ENCODE assay signal across 8 mouse cellular contexts in genomic region chr16:25426261-25426660, GRCm38 (mm10).
A peak's percentile ranks its signal among the peaks of the same experiment; 100 is the strongest.
DNase-seq lines count a peak whose midpoint lies in the region; ATAC-seq and TF ChIP-seq lines count a peak whose summit lies in the region.

No protein-coding gene starts in this region.

- H3K27ac ChIP-seq in intestine, embryonic 15.5 days: no peak overlapping the region
- H3K27ac ChIP-seq in intestine, postnatal 0 days (ENCODE audit: low read depth, low read length): no peak overlapping the region

- ATAC-seq in intestine, embryonic 15.5 days: 0 out of 2 replicates have a peak, but pooled peaks have one; percentile 66
- no peak for ATAC-seq in intestine, postnatal 0 days
- peak; percentile 92 for ATAC-seq in common myeloid progenitor, adult 5-6 weeks (replicated peaks; ENCODE audit: low read depth, poor library complexity, severe bottlenecking)

- H3K27me3 ChIP-seq in intestine, embryonic 15.5 days (replicated peaks): no peaks in the 10 kb centered on the region
- H3K27me3 ChIP-seq in intestine, postnatal 0 days (replicated peaks; ENCODE audit: control insufficient read depth, insufficient read depth, low read length): no peaks in the 10 kb centered on the region

- intact Hi-C loops in left cerebral cortex, postnatal 25 days (cut with DNase I): no loop called here

- H3K4me2 ChIP-seq in intestine, embryonic 15.5 days (replicated peaks): no peak overlapping the region
- H3K4me2 ChIP-seq in intestine, postnatal 0 days (replicated peaks; ENCODE audit: low read depth): no peak overlapping the region

- no peaks in the 10 kb centered on the region for H3K36me3 ChIP-seq in intestine, embryonic 15.5 days
- H3K36me3 ChIP-seq in intestine, postnatal 0 days (ENCODE audit: control insufficient read depth, insufficient read depth): no peaks in the 10 kb centered on the region

- H3K9me3 ChIP-seq in intestine, embryonic 15.5 days: no peaks in the 10 kb centered on the region
- H3K9me3 ChIP-seq in intestine, postnatal 0 days (ENCODE audit: control insufficient read depth): no peaks in the 10 kb centered on the region

- no peak overlapping the region for H3K4me3 ChIP-seq in intestine, embryonic 15.5 days (replicated peaks)
- no peak overlapping the region for H3K4me3 ChIP-seq in intestine, postnatal 0 days (ENCODE audit: low read depth, low read length)

- no peak overlapping the region for H3K9ac ChIP-seq in intestine, embryonic 15.5 days
- H3K9ac ChIP-seq in intestine, postnatal 0 days (ENCODE audit: low read depth, low read length): no peak overlapping the region

- no peaks in the 10 kb centered on the region for H3K4me1 ChIP-seq in intestine, embryonic 15.5 days (replicated peaks)
- H3K4me1 ChIP-seq in intestine, postnatal 0 days (replicated peaks; ENCODE audit: control insufficient read depth, insufficient read depth, low read length): no peaks in the 10 kb centered on the region

- no peak for TF ChIP-seq CTCF in intestine, postnatal 0 days (IDR thresholded peaks at IDR 0.05; ENCODE audit: low read depth)

- WGBS in intestine, embryonic 15.5 days: 45% methylated on average over 3 of the region's 3 CpGs
- 29% methylated on average over 3 of the region's 3 CpGs for WGBS in intestine, postnatal 0 days

- peak; percentile 58 for DNase-seq in lung, postnatal 10 days
- DNase-seq in thymus, postnatal 10 days (ENCODE audit: low spot score in 2 of 2): peak; percentile 43 to 59
- DNase-seq in heart, adult 9 months (ENCODE audit: low spot score in 2 of 2): no peak
- no peak for DNase-seq in left cerebral cortex, postnatal 25 days (ENCODE audit: low spot score in 2 of 2)
- no peak for DNase-seq in right cerebral cortex, postnatal 4 days

Comparison
In these comparisons a context has a peak if more than half of its experiments do, and no peak if none do; other contexts are left out.
1. DNase-seq: peak in lung, postnatal 10 days (single experiment) and thymus, postnatal 10 days (2 of 2); none in heart, adult 9 months (0 of 2), left cerebral cortex, postnatal 25 days (0 of 2) and right cerebral cortex, postnatal 4 days (single experiment).